Mouse (Mus musculus) heart, postnatal 36 days (tissue): Measurements from ENCODE around the gene Pdcd1lg2. TPM values are rescaled to one million over a fixed set of nuclear protein-coding genes. Genes with fewer than 3 reads are reported as not detected.

Experiments used
- DNase-seq, 2 experiments: peaks; one replicate each; pipeline ENCODE4 v3.0.0; 2021 to 2022
- intact Hi-C: fragments of 180-260 bp; cut with DNase I; formaldehyde crosslinking; loops from one replicate; pipeline ENCODE4 v1.15.1; 2025
- total RNA-seq, 2 experiments: library from RNA; stranded (reverse); gene quantifications; 2 replicates each; pipeline ENCODE4 v1.2.3; 2021

Pdcd1lg2 gene
- total RNA-seq, 2 experiments from 2014 or later, result not detected

DNA sequence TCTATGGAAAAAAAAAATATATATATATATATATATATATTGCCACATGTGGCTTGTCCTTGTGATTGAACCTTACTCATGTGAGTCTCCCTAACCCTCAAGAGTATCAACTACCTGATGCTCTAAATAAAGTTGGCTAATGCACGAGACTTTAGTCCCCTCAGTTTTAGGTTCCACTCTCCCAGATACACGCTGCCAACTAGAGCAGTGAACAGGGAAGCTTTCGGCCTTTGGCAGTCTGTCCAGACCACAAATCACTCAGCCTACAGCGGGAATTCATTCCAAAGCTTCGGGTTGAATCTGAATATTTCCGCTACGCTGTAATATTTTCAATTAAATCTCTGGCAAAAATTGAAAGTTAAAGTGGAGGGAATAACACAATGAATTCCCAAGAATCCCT is 107.7 kb downstream of the Pdcd1lg2 start:
- DNase-seq, result no peak
- intact Hi-C loops, result no loop called here

DNA sequence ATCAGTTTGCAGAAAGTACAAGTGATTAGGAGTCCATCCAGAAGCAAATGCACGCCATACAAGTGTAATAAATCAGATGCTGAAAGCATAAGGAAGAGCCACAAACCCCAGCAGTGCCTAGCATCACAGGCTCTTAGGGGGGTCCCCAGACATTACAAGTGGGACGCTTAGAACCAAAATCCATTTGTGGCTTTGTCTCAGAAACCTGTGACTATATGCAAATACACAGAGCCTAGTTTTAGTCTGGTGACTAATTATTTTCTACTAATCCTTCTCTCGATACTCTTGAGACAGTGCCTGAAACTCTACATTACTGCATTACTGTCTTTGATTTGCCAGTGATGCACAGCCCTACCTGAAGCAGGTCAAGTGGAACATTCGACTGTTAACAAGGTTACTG is 108.2 kb downstream of the Pdcd1lg2 start:
- DNase-seq, result no peak
- intact Hi-C loops, result no loop called here

Other genes starting within 250 kb of the Pdcd1lg2 start
- 10 to 100 TPM; 18.7 to 22.2 TPM for gene Jak2, start 159.1 kb upstream of the Pdcd1lg2 start, total RNA-seq
- not detected for gene Insl6, start 85.6 kb upstream of the Pdcd1lg2 start, total RNA-seq
- not detected for gene Rln1, start 76.2 kb upstream of the Pdcd1lg2 start, total RNA-seq
- 10 to 100 TPM; 26.6 to 27.9 TPM for gene Plgrkt, start 43.5 kb upstream of the Pdcd1lg2 start, total RNA-seq
- gene Cd274, start 43.5 kb upstream of the Pdcd1lg2 start, total RNA-seq, result 1 to 10 TPM; 2.3 to 3.3 TPM
- gene Ric1, start 111.4 kb downstream of the Pdcd1lg2 start, total RNA-seq, result 10 to 100 TPM; 23.6 to 25.0 TPM
- 1 to 10 TPM; 8.2 to 8.6 TPM for gene Ermp1, start 237.5 kb downstream of the Pdcd1lg2 start, total RNA-seq